Mouse (Mus musculus): ENCODE measurements at regions not wholly inside any gene's neighbourhood (a gene's known extent, or its start where the extent isn't known, plus 50 kb on each side); places are given as distances from the start of the nearest gene placed in this dataset.

DNA sequence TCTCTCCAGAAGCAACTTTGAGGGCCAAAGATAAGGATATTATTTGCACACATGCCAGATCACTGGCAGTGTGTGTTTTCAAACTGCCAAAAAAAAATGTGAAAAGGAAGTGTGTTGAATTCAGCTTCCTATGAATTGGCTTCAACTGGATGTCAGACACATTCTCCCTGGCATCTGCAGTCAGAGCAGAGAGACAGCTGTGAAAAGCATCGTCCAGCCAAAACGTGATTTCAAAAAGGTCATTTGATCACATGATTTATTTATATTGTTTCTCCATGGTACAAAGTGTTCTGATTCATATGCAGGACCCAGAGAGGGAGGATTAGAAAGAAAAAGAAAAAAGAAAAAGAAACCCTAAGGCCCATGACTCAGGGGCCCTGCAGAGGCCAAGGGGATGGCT lies 207.2 kb upstream of the Adamts9 start:
- no peak for DNase-seq (ENCODE audit: low spot score in 2 of 2)

DNA sequence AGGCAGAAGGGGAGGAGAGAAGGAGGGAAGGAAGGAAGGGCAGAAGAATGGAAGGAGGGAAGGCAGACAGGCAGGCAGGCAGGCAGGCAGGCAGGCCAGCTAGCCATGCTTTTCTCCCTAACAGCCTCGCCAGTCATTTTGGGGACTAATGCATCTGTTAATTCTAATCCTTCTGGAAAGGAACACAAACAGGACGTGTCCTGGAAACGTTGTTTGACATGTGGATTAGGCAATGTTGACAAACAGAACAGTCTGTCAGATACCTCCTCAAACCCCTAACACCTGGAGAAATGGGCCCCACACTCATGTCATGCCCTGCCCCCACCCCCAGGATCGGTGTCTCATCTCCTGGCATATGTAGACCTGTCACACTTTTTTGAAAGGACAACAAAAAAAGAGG lies 206.7 kb upstream of the Adamts9 start:
- DNase-seq (ENCODE audit: low spot score in 2 of 2) = no peak

DNA sequence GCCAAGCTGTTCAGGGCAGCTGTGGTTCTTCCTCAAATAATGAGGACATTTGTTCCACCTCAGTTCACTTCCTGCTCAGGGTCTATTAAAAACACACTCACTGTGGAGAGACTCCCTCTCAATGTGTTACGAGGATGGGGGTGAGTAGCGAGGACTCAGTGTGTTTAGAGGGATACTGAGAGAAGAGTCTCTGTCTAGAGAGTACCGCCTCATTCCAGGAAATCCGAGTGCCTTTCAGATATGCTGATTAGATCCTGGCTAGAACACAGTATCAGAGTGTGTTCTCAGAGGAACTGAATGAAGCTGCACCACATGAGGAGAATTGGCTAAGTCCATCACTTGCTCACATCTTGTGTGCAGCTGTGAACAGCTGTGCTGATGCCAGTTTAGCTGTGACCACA lies 197.0 kb upstream of the Adamts9 start:
- peak; percentile 49 to 51 for DNase-seq (ENCODE audit: low spot score in 2 of 2)

DNA sequence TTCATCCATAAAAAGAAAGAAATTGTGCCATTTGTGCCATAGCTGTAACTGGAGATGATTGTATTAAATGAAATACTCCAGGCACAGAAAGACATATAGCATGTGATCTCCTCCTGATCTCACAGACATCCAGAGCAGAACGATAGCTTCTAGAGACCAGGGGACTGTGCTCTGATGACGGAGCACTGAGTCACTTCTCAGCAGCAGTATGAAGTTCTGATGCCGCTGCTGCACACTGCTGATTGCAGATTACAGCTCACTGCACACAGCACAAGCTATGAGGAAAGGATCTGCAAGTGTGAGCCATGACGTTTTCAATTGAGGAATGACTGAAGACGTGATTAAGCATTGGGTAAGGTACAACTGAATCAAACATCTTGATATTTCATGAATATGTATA lies 190.6 kb upstream of the Adamts9 start:
- no peak for DNase-seq (ENCODE audit: low spot score in 2 of 2)

DNA sequence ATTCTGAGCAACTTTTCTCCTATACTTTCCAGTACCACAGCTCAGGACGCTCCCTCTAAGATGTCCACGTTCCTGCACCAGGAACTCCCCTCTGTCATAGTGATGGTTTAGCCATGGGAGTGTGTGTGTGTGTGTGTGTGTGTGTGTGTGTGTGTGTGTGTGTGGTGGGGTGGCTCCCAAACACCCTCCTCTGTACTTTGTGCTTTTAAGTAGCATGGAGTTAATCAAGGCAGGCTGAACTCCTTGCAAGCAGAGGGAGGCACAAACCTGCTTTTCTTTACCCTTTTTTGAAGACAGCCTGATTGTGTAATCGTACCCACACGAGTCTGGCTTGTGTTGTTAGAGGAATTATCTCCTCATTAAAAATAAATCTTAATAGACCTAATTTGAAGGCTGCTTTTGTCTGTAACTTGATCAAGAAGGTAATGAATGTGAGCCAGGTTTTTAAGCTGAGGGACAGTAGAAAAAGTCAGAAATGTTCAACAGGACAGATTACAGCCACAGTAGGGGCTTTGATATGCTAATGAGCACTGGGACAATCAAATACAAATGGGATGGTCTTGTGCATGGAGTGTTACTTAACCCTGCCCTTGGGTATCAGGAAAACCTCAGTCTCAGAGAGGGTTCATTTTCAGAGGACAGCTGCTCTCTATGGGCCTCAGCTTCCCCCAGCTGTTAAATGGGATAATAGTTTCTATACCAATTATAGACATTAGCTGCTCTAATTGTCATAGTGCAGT lies 187.8 kb upstream of the Adamts9 start:
- no peak for DNase-seq (ENCODE audit: low spot score in 2 of 2)

DNA sequence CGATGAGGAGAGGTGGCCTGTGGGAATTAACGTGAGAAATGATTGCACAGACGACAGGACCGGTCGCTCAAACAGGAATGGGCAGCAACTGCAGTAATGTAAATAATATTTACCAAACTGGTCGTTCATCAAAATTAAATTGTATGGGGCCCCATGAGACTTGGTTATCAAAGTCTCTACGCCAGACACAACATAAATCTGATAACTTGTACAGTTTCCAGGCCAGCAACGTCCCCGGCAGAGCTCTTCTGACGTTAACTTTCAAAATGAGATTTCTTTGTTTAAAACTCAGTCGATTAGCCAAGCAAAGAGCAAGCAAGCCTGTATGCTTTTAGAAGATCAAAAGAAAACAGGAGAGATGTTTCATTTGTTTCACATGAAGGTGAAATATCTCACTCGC lies 176.2 kb upstream of the Adamts9 start:
- DNase-seq (ENCODE audit: low spot score in 2 of 2) = no peak

DNA sequence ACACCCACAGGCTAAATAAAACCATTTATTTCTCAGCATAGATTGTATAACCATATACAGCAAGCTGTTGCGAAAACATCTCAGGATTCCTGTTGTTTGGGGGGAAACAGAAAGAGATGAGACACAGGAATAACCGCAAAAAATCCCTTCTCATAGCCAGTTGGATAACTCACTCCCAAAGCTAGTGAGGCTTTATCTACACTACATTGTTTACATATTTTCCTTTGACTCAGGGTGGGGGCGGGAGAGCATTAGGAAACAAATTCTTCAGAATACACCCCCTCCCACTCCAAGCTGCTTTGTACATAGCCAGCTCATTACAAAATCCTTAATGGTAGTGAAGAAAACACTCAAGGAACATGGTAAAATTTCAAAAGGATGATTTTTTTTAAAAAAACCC lies 170.1 kb upstream of the Adamts9 start:
- no peak for DNase-seq (ENCODE audit: low spot score in 2 of 2)

DNA sequence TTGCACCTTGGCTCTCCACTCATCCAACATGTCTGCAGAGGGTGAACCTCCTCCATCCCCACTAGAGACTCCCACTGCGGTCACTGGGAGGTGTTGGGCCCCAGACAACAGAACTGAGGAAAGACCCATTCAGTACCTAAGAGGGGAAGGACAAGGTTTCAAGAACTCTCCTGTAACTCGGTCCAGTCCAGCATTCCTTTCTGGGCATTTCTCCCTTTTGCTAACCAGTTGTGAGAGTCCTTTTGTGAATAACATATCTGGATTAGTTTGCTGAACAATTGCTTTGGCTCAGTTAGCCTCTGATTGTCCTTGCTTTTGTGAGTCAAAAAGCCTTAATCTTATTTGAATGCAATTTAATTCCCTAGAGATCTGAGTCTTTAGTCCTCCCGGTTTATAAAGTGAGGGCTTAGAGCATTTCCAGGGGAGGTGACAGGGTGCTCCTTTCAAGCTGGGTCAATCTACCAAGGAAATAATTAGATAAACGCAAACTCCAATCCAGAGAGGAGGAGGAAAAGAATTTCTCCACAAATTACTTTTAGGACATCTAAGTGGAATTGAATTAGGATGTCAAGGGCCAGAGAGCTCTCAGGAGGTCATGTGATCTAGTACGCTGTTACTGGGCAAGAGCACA lies 151.6 kb upstream of the Adamts9 start:
- no peak for DNase-seq (ENCODE audit: low spot score in 2 of 2)

DNA sequence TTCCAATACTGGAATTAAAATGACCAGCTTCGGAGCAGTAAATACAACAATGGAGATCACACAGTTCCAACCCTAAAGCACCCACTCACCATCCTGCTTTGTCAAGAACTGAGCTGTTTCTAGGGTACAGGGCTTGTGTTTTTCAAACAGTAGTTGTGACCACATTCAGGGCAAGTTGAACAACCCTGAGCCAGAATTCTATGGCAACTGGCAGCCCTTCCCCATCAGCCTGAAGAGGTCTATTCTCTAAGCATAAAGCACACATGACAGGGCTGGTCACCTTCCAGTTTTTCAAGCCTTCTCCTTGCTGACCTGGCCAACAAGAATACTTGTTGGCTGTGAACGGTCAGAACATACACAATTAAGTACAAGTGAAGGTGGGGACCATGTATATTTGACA lies 150.5 kb upstream of the Adamts9 start:
- DNase-seq (ENCODE audit: low spot score in 2 of 2) = peak; percentile 12 to 27

DNA sequence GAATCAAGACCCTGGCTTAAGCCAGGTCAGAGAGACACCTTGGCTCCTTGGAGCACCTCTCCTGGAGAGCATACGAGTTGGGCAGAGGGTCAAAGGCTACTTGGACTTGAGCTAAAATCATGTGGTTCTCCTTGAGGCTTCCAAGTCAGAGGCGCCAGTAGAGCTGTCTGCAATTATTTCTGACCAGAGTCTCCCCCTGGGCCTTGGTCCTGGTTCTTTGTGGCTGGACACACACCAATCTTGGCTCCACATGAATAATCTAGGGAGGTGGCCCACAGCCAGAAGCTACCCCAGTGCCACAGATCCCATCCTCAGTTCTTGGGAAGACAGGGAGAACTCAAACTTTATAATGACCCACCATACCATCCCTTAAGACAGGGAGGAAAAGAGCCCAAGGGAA lies 144.0 kb upstream of the Adamts9 start:
- peak; percentile 33 to 57 for DNase-seq (ENCODE audit: low spot score in 2 of 2)

DNA sequence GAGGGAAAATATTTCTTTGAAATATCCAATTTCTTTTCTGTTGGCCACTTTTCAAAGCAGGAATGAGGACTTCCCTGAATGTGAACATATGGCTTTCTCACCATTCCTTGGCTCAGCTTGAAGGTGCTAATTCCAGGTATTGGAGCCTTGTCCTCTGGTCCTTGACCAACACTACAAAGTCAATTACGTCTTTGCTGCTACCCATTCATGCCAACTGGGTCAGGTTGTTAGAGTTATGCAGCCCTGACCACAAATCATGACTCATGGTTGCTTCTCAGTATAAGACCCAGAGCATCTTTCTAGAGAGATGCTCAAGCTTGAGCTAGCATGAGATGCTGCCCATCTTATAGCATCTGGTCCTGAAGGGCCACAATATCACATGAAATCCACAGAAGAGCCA lies 141.0 kb upstream of the Adamts9 start:
- no peak for DNase-seq (ENCODE audit: low spot score in 2 of 2)

DNA sequence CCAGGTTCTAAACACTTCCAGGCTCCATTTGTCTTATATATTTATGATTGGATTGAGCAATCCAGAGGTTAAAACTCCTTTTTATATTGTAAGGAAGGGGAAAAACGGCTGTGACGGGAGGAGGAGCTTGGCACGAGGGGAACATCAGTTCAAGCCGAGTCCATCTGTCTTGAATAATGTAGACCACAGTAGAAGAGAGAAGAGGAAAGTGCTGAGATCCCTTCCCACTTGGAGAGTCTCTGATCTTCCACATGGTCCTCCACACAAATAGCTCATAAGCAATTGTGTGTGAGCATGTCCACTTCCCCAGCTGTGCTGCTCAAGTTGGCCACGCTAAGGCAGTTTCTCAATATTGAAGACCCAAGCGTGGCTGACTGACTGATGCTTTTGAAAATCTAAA lies 140.4 kb upstream of the Adamts9 start:
- DNase-seq (ENCODE audit: low spot score in 2 of 2) = no peak

DNA sequence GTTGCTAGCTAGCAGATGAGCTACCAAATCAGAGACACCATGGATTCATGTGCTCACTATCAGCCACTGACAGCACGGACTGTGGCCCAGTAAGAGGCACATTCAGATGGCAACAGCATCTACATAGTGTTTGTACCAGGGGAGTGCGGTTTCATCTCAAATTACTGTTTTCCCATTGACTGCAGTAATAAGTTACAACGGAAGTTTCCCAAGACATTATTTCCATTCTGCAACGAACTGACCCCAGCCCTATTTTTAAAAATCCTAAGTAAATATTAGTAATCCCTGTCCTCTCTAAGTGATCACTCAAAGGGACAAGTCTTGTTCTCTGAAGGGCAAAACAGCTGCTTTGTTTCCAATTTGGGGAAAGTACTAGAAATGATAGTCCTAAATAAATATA lies 138.9 kb upstream of the Adamts9 start:
- no peak for DNase-seq (ENCODE audit: low spot score in 2 of 2)

DNA sequence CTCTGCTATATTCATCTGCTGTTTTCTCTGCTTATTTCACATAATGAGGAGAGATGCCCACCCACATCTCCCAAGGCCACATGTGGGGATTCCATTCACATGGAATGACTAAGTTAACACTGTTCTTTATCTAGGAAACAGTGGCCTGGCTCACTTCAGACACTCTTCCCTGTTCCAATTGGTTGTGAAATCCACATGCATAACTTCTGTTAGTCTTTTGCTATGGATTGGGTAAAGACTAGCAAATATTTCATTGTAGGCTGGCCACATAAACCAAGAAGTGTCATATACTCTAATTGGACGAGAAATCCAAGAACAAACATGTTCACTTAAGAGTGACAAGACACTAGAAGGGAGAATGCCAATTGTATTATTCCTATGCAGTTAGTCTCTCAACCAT lies 133.4 kb upstream of the Adamts9 start:
- no peak for DNase-seq (ENCODE audit: low spot score in 2 of 2)

DNA sequence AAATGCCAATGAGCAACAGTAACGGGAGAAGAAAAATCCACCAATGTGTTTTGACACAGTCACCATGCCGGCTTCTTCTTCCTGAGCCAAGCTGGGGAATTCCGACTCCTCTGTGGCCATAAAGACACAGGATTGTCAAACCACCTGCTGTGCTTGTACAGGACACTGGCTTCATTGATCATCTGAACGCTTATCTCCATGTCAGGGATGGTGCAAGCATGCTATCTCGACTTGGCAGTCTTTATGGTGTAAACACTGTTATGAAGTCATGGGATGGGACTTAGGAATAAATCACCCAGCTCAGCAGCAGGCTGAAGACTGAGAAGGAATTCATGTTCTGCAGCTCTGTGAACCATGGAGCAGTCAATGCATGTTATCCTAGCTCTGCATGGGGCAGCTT lies 132.6 kb upstream of the Adamts9 start:
- DNase-seq (ENCODE audit: low spot score in 2 of 2) = no peak

DNA sequence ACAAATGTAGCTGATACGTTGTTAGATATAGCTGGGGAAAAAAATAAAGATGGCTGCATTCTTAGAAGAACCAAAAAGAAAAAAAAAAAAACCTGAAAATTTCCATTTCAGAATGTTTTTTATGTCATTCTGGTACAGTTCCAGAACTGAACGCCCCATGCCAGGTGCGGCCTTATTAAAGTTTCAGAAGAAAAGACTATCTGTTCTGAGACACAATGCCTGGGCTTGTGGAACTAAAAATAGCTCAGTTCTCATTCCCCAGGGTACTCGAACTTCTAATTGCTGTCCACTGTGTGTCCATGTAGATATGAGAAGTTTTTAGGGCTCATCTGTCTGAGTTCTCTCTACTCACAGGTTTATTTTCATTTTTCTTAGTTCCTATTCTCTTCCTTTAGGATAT lies 131.7 kb upstream of the Adamts9 start:
- DNase-seq (ENCODE audit: low spot score in 2 of 2) = no peak

DNA sequence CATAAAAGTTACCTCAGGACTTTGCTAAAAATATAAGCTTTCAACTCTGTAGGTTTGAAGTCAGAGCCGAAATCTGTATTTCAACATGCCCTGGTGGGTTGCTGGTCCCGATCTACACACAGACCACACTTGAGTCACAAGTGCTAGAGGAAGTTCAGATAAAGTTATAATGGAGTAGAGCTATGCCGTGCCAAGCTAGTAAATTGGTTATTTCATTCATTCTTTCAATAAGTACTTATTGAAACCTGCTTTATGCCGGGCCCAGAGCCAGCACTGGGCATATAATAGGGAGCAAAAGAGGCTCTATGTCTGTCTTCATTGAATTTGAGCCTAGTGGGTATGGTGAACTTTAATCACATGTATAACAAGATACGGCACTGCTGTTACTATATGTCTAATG lies 127.6 kb upstream of the Adamts9 start:
- no peak for DNase-seq (ENCODE audit: low spot score in 2 of 2)

DNA sequence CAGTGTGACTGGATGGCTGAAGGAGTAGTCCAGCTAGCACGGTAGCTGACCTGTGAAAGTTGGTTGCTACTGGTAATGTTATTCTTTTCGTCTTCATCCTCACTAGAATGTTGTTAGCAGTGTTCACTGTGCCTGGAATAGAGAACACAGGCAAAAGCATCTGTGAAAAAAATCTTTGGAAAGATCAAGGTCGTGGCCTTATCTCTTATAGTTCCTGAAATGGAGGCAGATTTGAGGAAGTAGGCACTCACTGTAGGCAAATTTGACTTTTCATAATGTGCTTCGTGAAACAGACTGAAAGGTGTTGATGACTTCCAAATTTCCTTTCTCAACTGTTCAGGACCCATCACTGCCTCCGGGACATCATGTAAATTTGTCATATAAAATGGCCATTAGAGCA lies 124.5 kb upstream of the Adamts9 start:
- DNase-seq (ENCODE audit: low spot score in 2 of 2) = no peak

DNA sequence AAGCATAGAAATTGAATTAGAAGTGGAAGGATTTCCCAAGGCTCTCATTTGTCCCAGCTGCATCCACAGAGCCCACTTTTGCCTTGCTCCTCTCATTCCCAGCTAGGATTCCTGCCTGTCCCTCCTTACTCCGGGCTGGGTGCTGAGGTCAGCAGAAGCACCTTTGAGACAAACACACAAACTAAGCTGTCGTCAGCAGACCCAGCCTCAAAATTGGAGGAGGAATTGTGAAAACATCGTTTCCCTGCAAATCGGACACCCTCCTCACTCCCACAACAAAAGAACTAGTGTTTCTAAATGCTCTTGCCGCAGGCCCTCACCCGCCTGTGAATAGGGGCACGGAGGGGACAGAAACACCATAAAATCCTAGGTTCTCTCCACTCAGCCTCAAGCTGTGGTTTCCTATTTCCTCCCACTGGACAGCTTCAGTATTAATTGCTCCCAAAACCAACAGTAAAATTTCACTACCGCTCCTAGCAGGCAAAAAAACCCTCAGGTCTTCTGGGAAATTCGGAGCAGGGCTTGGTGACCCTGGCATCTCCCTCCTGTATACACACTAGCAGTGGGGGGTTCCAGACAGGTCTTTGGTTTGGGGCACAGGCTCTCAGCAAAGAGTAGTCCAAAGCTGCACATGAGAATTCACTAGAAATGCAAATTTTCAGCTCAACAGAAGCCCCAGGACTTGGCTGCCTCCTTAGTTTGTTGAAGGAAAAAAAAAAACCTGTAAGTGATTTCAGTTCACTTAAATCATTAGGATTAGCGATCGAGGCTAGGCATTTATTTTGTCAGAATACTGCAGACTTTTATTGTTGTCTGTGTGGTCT lies 123.5 kb upstream of the Adamts9 start:
- peak in 1 of 2 experiments; percentile 7 for DNase-seq (ENCODE audit: low spot score in 2 of 2)

DNA sequence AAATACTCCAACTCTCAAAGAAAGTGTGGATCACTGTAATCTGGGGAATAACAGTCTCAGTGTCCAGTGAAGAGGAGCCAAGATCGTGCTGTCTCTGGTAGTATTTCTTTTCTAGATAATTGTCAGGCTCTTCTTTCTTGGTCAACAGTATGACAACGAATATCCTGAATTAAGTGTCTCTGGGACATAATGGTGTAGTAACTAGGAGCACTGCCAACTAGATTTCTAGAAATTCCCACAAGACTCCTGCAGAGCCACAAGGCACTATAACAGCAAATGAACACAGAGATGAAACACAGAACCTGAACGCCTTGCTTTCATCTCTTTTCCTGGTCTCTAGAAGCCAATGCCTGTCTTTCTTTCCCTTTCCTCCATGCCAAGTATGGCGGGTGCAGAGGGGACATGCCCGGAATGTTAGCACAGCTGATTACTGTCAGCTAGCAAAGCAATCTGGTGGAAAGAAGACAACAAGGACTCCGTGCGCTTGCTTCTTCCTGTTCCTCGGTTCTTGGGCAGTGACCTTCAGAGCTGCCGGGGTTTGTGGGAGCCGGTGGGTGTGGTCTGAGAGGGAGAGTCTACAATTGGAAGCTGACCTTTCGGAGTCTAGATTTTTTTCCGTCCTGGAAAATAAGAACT lies 122.7 kb upstream of the Adamts9 start:
- peak; percentile 30 to 37 for DNase-seq (ENCODE audit: low spot score in 2 of 2)

DNA sequence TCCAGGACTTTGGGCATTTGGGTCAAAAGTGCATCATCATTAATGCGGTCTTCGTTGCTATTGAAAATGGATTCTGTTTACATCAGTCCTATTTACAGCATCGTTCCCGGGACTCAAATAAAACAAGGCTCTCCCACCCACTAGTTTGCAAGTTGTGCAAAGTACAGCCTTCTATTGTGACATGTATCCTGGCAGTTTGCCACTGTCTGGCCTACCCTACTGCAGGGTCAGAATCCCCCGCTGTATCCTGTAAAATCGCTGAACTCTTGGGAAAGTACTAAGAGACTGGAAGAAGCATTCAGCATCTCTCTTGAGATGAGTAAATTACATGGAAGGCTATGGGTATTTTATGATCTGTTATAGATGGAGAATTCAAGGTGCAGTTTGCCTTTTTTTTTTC lies 122.1 kb upstream of the Adamts9 start:
- no peak for DNase-seq (ENCODE audit: low spot score in 2 of 2)

DNA sequence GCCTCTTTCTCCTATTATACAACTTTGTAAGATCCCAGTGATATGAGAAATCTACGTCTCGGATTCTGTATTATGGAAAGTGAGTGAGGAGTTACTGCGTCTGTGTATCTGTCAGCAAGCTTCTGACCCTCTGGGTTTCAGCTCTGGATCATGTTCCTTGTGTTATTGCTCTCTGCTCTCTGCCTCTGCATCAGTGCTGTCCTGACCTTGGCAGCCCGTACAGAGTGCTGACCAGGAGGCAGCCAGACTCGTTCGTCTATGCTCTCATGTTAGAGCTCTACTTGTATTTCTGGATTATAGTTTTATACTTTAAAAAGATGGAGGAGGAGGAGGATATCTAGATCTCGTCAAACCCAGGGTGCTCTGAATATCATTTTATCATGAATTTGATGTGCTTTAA lies 121.1 kb upstream of the Adamts9 start:
- no peak for DNase-seq (ENCODE audit: low spot score in 2 of 2)
